Mouse (Mus musculus) liver, embryonic 14.5 days (tissue): Measurements from ENCODE around the gene Cntnap2. TPM values are rescaled to one million over a fixed set of nuclear protein-coding genes. Genes with fewer than 3 reads are reported as not detected.
A peak's percentile ranks its signal among the peaks of the same experiment; 100 is the strongest.

Source experiments
- ATAC-seq: fragments of 200-750 bp; cut with Nextera tagmentation; 2 replicates; pipeline ENCODE4 v1.8.0; 2017; ENCODE audit warnings: moderate number of reproducible peaks, mild to moderate bottlenecking, moderate library complexity; ENCODE audit not compliant: insufficient read depth
- DNase-seq, 3 experiments: peaks; one replicate each; pipeline ENCODE4 v3.0.0-alpha.2; 2012 to 2013; ENCODE audit warnings: low read depth in 3 of 3, low spot score in 3 of 3
- H3K27ac ChIP-seq: fragments of 300-500 bp; sonication (generic); 2 replicates; pipeline ENCODE4 v1.5.1; 2014; ENCODE audit warnings: moderate library complexity, mild to moderate bottlenecking, control low read depth, inconsistent platforms
- H3K27me3 ChIP-seq: fragments of 300-500 bp; sonication (generic); 2 replicates; pipeline ENCODE4 v1.6.1; 2014; ENCODE audit warnings: mild to moderate bottlenecking, low read length, moderate library complexity; ENCODE audit not compliant: control insufficient read depth, insufficient read depth
- H3K36me3 ChIP-seq: fragments of 300-500 bp; sonication (generic); replicated peaks from 2 replicates; pipeline ENCODE4 v1.6.1; 2014; ENCODE audit warnings: low read depth; ENCODE audit not compliant: control insufficient read depth, insufficient read depth
- H3K4me1 ChIP-seq, 2 experiments: fragments of 200-500 bp in 1 of 2; fragments of 300-500 bp in 1 of 2; sonication (generic) in 1 of 2; replicated peaks; 2 replicates each; pipeline ENCODE4 v1.6.1; 2012 to 2014; ENCODE audit warnings: antibody characterized with exemption in 1 of 2, inconsistent platforms in 1 of 2, low read length in 1 of 2; ENCODE audit not compliant: control insufficient read depth in 2 of 2, insufficient read depth in 2 of 2
- H3K4me2 ChIP-seq: fragments of 300-500 bp; sonication (generic); 2 replicates; pipeline ENCODE4 v1.6.1; 2014; ENCODE audit warnings: low read depth, mild to moderate bottlenecking, control low read depth, moderate library complexity
- H3K4me3 ChIP-seq, 2 experiments: fragments of 200-500 bp in 1 of 2; fragments of 300-500 bp in 1 of 2; sonication (generic) in 1 of 2; 2 replicates each; pipeline ENCODE4 v1.5.1; 2012 to 2014; ENCODE audit warnings: low read depth in 2 of 2, low read length in 2 of 2, mild to moderate bottlenecking in 2 of 2, control low read depth in 1 of 2, inconsistent platforms in 1 of 2, moderate library complexity in 1 of 2; ENCODE audit not compliant: insufficient read depth in 1 of 2
- H3K9ac ChIP-seq: fragments of 300-500 bp; sonication (generic); replicated peaks from 2 replicates; pipeline ENCODE4 v1.6.1; 2014; ENCODE audit warnings: mild to moderate bottlenecking, control low read depth, moderate library complexity
- H3K9me3 ChIP-seq: fragments of 300-500 bp; sonication (generic); 2 replicates; pipeline ENCODE4 v1.6.1; 2016; ENCODE audit warnings: low read length, mixed read lengths; ENCODE audit not compliant: control insufficient read depth
- CTCF ChIP-seq: IDR thresholded peaks from 2 replicates; pipeline ENCODE4 v1.5.1; 2016; ENCODE audit warnings: antibody characterized with exemption, low read depth, control low read depth
- EP300 ChIP-seq: IDR thresholded peaks from 2 replicates; pipeline ENCODE4 v1.6.1; 2016; ENCODE audit warnings: antibody characterized with exemption, low read depth
- WGBS: fragments of 180-500 bp; shearing (Covaris S2); extraction: QIAGEN DNeasy Blood & Tissue Kit; methylation state at CpG from one replicate; pipeline ENCODE4 v1.1.7; 2014; ENCODE audit not compliant: insufficient replicate concordance; 5-methylcytosine and 5-hydroxymethylcytosine counted together
- polyA plus RNA-seq, 2 experiments: library from polyadenylated mRNA; depleted of rRNA in 1 of 2; stranded (reverse) in 1 of 2; unstranded in 1 of 2; fragments of >200 nt; fragmentation: Nextera tagmentation in 1 of 2; extraction: Ambion mirVana in 1 of 2; gene quantifications; 2 replicates each; pipeline versions ENCODE4 v1.2.1 to v1.2.3; 2012 to 2014

The Cntnap2 gene
- polyA plus RNA-seq, 2 experiments, result 0.38 to 0.39 TPM

DNA sequence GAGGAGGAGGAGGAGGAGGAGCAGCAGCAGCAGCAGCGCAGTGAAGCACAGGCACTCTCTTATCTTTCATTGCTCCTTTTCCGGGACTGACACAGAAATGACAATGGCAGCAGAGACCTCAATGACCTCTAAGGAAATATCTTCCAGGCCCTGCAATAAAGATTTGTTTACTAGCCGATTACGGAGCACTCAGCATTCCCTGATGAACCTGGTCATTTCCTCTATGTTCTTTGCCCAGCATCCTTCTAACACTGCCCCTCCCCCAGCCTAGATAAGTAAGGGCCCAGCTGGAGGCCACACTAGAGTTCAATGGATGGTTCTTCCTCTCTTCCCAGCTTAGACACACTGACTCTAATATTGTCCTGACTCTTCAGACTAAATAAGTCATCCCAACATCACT, 2270.1 kb downstream of the Cntnap2 start:
- no peak overlapping the region for H3K4me2 ChIP-seq
- no peaks in the 10 kb centered on the region for H3K9me3 ChIP-seq
- ATAC-seq, result peak; percentile 33; the same call in 1 of the 2 replicates
- 10% methylated on average over 4 of the region's 4 CpGs for WGBS
- H3K27me3 ChIP-seq, result no peaks in the 10 kb centered on the region
- no peak overlapping the region for H3K9ac ChIP-seq
- H3K4me3 ChIP-seq, result no peak overlapping the region
- H3K36me3 ChIP-seq, result no peaks in the 10 kb centered on the region
- TF ChIP-seq CTCF, result no peak
- 0 out of 4 replicates have a peak, but pooled peaks cover 0 to under 1% of the 10 kb centered on the region in 2 experiments for H3K4me1 ChIP-seq
- no peak overlapping the region for H3K27ac ChIP-seq
- DNase-seq, result no peak

DNA sequence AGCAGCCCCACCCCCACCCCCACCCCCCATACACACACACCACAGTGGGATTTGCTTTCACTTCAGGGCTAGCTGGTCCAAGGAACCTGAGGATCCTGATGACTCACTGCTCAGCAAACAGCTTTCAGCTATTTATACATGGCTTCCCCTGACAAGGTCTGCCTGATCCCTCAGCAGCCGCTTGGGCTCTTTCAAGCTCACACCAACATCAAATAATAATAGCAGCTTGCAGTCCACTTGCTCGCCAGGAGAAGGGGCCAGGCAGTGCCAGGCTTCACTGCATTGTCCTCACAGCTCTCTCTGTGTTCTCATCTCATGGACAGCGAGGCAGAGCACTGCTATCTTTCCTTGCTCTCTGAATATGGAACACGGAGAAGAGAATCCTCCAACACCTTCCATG, 2273.9 kb downstream of the Cntnap2 start:
- DNase-seq (no peak), ATAC-seq (no peak)
- no peak overlapping the region for H3K4me3 ChIP-seq
- no peaks in the 10 kb centered on the region; the same call in 1 of the 2 replicates for H3K27me3 ChIP-seq
- no peak for TF ChIP-seq CTCF
- no peak for TF ChIP-seq EP300
- H3K4me2 ChIP-seq, result no peak overlapping the region
- H3K4me1 ChIP-seq, result peaks cover 0 to 4% of the 10 kb centered on the region in 2 experiments; a peak in 1 of 4 replicates
- 45% methylated on average over 4 of the region's 4 CpGs for WGBS
- no peaks in the 10 kb centered on the region for H3K36me3 ChIP-seq
- no peaks in the 10 kb centered on the region for H3K9me3 ChIP-seq
- no peak overlapping the region for H3K27ac ChIP-seq
- no peak overlapping the region for H3K9ac ChIP-seq

DNA sequence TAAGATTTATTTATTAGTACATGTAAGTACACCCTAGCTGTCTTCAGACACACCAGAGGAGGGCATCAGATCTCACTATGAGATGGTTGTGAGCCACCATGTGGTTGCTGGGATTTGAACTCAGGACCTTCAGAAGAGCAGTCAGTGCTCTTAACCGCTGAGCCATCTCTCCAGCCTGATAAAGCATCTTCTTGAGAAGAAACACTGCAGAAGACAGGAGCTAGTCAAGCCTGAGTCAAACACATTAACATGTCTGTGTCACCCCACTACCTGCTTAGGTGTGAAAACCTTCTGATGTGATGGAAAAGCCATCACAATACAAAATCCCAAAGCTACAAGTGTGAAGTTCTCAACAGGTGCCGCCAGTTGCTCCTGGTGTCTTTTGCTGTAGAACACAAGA, 2275.2 kb downstream of the Cntnap2 start:
- no peaks in the 10 kb centered on the region for H3K36me3 ChIP-seq
- no peaks in the 10 kb centered on the region for H3K9me3 ChIP-seq
- peaks cover 0 to 4% of the 10 kb centered on the region in 2 experiments; a peak in 1 of 4 replicates for H3K4me1 ChIP-seq
- no peak overlapping the region for H3K4me3 ChIP-seq
- 69% methylated on average over 2 of the region's 2 CpGs for WGBS
- no peak overlapping the region for H3K4me2 ChIP-seq
- H3K27me3 ChIP-seq, result no peaks in the 10 kb centered on the region; the same call in 1 of the 2 replicates
- ATAC-seq (no peak), DNase-seq (no peak)
- no peak overlapping the region for H3K27ac ChIP-seq
- H3K9ac ChIP-seq, result no peak overlapping the region
- no peak for TF ChIP-seq EP300
- no peak for TF ChIP-seq CTCF

DNA sequence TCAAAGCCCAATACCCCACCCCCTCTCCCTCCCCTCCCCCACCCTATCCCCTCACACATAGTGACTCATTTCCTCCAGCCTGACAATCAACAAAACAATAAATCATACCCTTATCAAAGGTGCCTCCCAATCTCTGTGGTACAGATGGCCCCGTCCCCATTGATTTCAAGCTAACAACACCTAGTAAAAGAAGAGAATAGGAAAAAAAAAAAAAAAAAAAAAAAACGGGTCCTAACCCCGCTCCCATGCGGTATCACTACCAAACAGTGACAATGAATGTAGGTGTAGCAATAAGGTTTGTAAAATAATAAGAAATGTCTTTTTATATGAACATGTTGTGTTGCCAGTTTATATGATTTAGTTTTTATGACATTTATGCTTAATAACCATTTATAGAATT, 2278.1 kb downstream of the Cntnap2 start:
- Histone ChIP-seq H3K4me2 (no peak overlapping the region), H3K9ac (no peak overlapping the region), H3K27me3 (no peaks in the 10 kb centered on the region; the same call in 1 of the 2 replicates), H3K36me3 (no peaks in the 10 kb centered on the region), H3K9me3 (no peaks in the 10 kb centered on the region), H3K4me3 (no peak overlapping the region), H3K4me1 (peaks cover 0 to 9% of the 10 kb centered on the region in 2 experiments; a peak in 2 of 4 replicates), H3K27ac (no peak overlapping the region)
- ATAC-seq (no peak), DNase-seq (no peak)
- TF ChIP-seq EP300 (no peak), CTCF (no peak)
- 35% methylated on average over 4 of the region's 4 CpGs for WGBS

DNA sequence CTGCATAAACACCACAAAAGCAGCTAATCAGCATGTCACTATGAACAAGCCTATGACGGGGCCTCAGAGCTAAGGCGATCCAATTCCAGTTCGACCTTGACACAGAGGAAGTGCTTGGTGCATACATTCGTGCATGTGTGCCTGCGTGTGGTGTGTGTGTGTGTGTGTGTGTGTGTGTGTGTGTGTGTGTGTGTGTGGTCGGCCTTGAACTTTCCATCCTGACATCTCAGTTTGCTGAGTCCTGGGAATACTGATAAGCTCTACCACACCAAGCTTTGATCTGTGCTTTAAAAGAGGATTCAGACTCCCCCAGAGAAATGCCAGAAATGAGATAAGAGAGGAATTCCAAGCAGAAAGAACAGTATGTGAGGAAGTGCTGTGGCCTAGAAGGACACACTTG, 2279.0 kb downstream of the Cntnap2 start:
- Histone ChIP-seq H3K27me3 (no peaks in the 10 kb centered on the region; the same call in 1 of the 2 replicates), H3K4me3 (no peak overlapping the region), H3K9me3 (no peaks in the 10 kb centered on the region), H3K4me1 (peaks cover 0 to 9% of the 10 kb centered on the region in 2 experiments; a peak in 2 of 4 replicates), H3K27ac (no peak overlapping the region), H3K9ac (no peak overlapping the region), H3K36me3 (no peaks in the 10 kb centered on the region), H3K4me2 (no peak overlapping the region)
- 36% methylated on average over 6 of the region's 6 CpGs for WGBS
- TF ChIP-seq EP300, result no peak
- TF ChIP-seq CTCF, result no peak
- ATAC-seq, result no peak
- no peak for DNase-seq
